Comparison of ENCODE assay signal across 9 mouse cellular contexts in genomic region chr5:34288154-34288716, GRCm38 (mm10). TPM values are rescaled to one million over a fixed set of nuclear protein-coding genes. Genes with fewer than 3 reads are reported as not detected.
DNase-seq lines count a peak whose midpoint lies in the region; ATAC-seq lines count a peak whose summit lies in the region.
"Had no signal": no experiment of that assay in that cellular context is flagged by ENCODE, and none has a peak within 500 bp of the region (broad histone marks: within the 10 kb centered on the region; RNA-seq: fewer than 3 reads in every experiment).

Zfyve28 (minus strand) TSS chr5:34288449.
Cfap99 (plus strand) TSS chr5:34288600.

- WGBS in intestine, embryonic 14.5 days: under 1% methylated on average over 79 of the region's 83 CpGs

- peaks cover 6% of the 10 kb centered on the region; the same call in 1 of the 2 replicates for H3K4me1 ChIP-seq in intestine, embryonic 14.5 days (replicated peaks; ENCODE audit: control insufficient read depth, insufficient read depth, low read length)

- peak; percentile 50; the same call in 1 of the 2 replicates for ATAC-seq in common myeloid progenitor, adult 5-6 weeks (replicated peaks; ENCODE audit: low read depth, poor library complexity, severe bottlenecking)
- ATAC-seq in intestine, embryonic 14.5 days (replicated peaks; ENCODE audit: low FRiP score, low TSS enrichment, low read depth): peak; percentile 93
- ATAC-seq in megakaryocyte-erythroid progenitor cell, adult 5-6 weeks (replicated peaks; ENCODE audit: low FRiP score, low TSS enrichment, poor library complexity, severe bottlenecking): 0 out of 2 replicates have a peak, but pooled peaks have one; percentile 30
- no peak for ATAC-seq in megakaryocyte progenitor cell, adult 5-6 weeks (replicated peaks; ENCODE audit: poor library complexity)

- no peak within 1 kb of the TSS for H3K9ac ChIP-seq in intestine, embryonic 14.5 days (ENCODE audit: low read length)

- peak within 1 kb of the TSS; percentile 90 for H3K4me2 ChIP-seq in intestine, embryonic 14.5 days (ENCODE audit: low read length)

- no peaks in the 10 kb centered on the region for H3K9me3 ChIP-seq in intestine, embryonic 14.5 days (ENCODE audit: control insufficient read depth, low read length)

- peaks cover 54% of the 10 kb centered on the region for H3K27me3 ChIP-seq in intestine, embryonic 14.5 days (replicated peaks; ENCODE audit: control insufficient read depth, insufficient read depth, low read length)

- peak within 1 kb of the TSS; percentile 59 for H3K4me3 ChIP-seq in intestine, embryonic 14.5 days (ENCODE audit: low read depth, low read length)

- DNase-seq in ZHBTc4 (ENCODE audit: low read depth, low spot score): peak; percentile 95
- peak; percentile 74 for DNase-seq in gastrocnemius, postnatal 10 days
- peak; percentile 85 for DNase-seq in intestine, embryonic 14.5 days (ENCODE audit: low spot score)
- DNase-seq in left cerebral cortex, postnatal 10 days (ENCODE audit: extremely low spot score in 1 of 2, low spot score in 2 of 2): peak; percentile 93
- peak; percentile 95 to 97 for DNase-seq in right cerebral cortex, postnatal 36 days (ENCODE audit: low spot score in 2 of 2)

- H3K36me3 ChIP-seq in intestine, embryonic 14.5 days (ENCODE audit: control insufficient read depth, insufficient read depth, low read length): no peaks in the 10 kb centered on the region

- intact Hi-C loops in left cerebral cortex, postnatal 10 days (cut with DNase I): loop anchor here (5.0 kb wide), 2 partner anchors 49 to 76 kb away; partner anchors contain the start of gene Rnf4

- no peak within 1 kb of the TSS for H3K27ac ChIP-seq in intestine, embryonic 14.5 days (ENCODE audit: low read depth)
- H3K27ac ChIP-seq: macrophage had no signal

RNA-seq across cellular contexts. Expression of gene Zfyve28, which starts in this region (rescaled TPM):
- not detected in 2 replicates for total RNA-seq in common myeloid progenitor, adult 5-6 weeks (2017)
- total RNA-seq in gastrocnemius, postnatal 10 days (2021): 1 to 10 TPM; 1.1 to 1.5 TPM
- 0.27 and 0.55 TPM in 2 replicates for polyA plus RNA-seq in intestine, embryonic 14.5 days (2014; fragmentation: Nextera tagmentation; extraction: Ambion mirVana)
- total RNA-seq in left cerebral cortex, postnatal 10 days (2021): 10 to 100 TPM; 28.4 to 28.9 TPM
- not detected in 2 replicates for total RNA-seq in megakaryocyte-erythroid progenitor cell, adult 5-6 weeks (2014; fragmentation: Nextera tagmentation)
- not detected in 2 replicates for total RNA-seq in megakaryocyte-erythroid progenitor cell, adult 5-6 weeks (2017)
- total RNA-seq in megakaryocyte progenitor cell, adult 5-6 weeks (2015): 0.25 and 0.46 TPM in 2 replicates
- 0.04 and 0.10 TPM in 2 replicates for total RNA-seq in megakaryocyte progenitor cell, adult 5-6 weeks (2017)

RNA-seq across cellular contexts. Expression of gene Cfap99, which starts in this region (rescaled TPM):
- total RNA-seq in common myeloid progenitor, adult 5-6 weeks (2017): not detected in 2 replicates
- total RNA-seq in gastrocnemius, postnatal 10 days (2021): under 1 TPM in 1 of 2 experiments, not detected in 1; 0.12 TPM
- not detected in 2 replicates for polyA plus RNA-seq in intestine, embryonic 14.5 days (2014; fragmentation: Nextera tagmentation; extraction: Ambion mirVana)
- under 1 TPM; 0.26 to 0.51 TPM for total RNA-seq in left cerebral cortex, postnatal 10 days (2021)
- total RNA-seq in megakaryocyte-erythroid progenitor cell, adult 5-6 weeks (2014; fragmentation: Nextera tagmentation): not detected in 2 replicates
- total RNA-seq in megakaryocyte-erythroid progenitor cell, adult 5-6 weeks (2017): not detected in 2 replicates
- not detected in 2 replicates for total RNA-seq in megakaryocyte progenitor cell, adult 5-6 weeks (2015)
- total RNA-seq in megakaryocyte progenitor cell, adult 5-6 weeks (2017): not detected in 2 replicates
- polyA plus RNA-seq: macrophage had no signal

Comparison
In these comparisons a context has a peak if more than half of its experiments do, and no peak if none do; other contexts are left out.
1. RNA of gene Zfyve28 (total RNA-seq): 28.4 to 28.9 TPM in left cerebral cortex, postnatal 10 days; 1.1 to 1.5 TPM in gastrocnemius, postnatal 10 days, 0.04 to 0.46 TPM in megakaryocyte progenitor cell, adult 5-6 weeks, not detected in common myeloid progenitor, adult 5-6 weeks and not detected in megakaryocyte-erythroid progenitor cell, adult 5-6 weeks; every median in the first group is over 10 times any median in the second.
2. Peak in ATAC-seq in common myeloid progenitor, adult 5-6 weeks; RNA of the genes that start here not detected or under 1 TPM.
3. Peak in DNase-seq, ATAC-seq, H3K4me3 ChIP-seq and H3K4me2 ChIP-seq in intestine, embryonic 14.5 days; RNA of the genes that start here not detected or under 1 TPM.
4. Peak in ATAC-seq in megakaryocyte-erythroid progenitor cell, adult 5-6 weeks; RNA of the genes that start here not detected or under 1 TPM.
5. Peak in every context shown above with its lines, with median percentiles within 50 percentile points of each other: DNase-seq.